Mouse (Mus musculus) heart, postnatal 0 days (tissue): ENCODE data around the gene Vmp1. TPM values are rescaled to one million over a fixed set of nuclear protein-coding genes. Genes with fewer than 3 reads are reported as not detected.
A peak's percentile ranks its signal among the peaks of the same experiment; 100 is the strongest.

Experiments used
- ATAC-seq: fragments of 200-750 bp; cut with Nextera tagmentation; 2 replicates; pipeline ENCODE4 v1.8.0; 2017; ENCODE audit warnings: low read depth, moderate number of reproducible peaks, moderate library complexity; ENCODE audit not compliant: insufficient read depth
- DNase-seq: peaks from one replicate; pipeline ENCODE4 v3.0.0-alpha.2; 2016; ENCODE audit warnings: low spot score
- H3K27ac ChIP-seq: fragments of 300-500 bp; sonication (generic); 2 replicates; pipeline ENCODE4 v1.5.1; 2014; ENCODE audit warnings: low read depth, mild to moderate bottlenecking
- H3K27me3 ChIP-seq: fragments of 300-500 bp; sonication (generic); 2 replicates; pipeline ENCODE4 v1.6.1; 2014; ENCODE audit warnings: low read length, mixed read lengths; ENCODE audit not compliant: control insufficient read depth, insufficient read depth
- H3K36me3 ChIP-seq: fragments of 300-500 bp; sonication (generic); replicated peaks from 2 replicates; pipeline ENCODE4 v1.6.1; 2014; ENCODE audit warnings: low read length, mixed read lengths; ENCODE audit not compliant: control insufficient read depth, insufficient read depth
- H3K4me1 ChIP-seq: fragments of 300-500 bp; sonication (generic); 2 replicates; pipeline ENCODE4 v1.6.1; 2014; ENCODE audit warnings: antibody characterized with exemption; ENCODE audit not compliant: control insufficient read depth, insufficient read depth
- H3K4me2 ChIP-seq: fragments of 300-500 bp; sonication (generic); 2 replicates; pipeline ENCODE4 v1.6.1; 2014; ENCODE audit warnings: low read depth, mild to moderate bottlenecking, low read length, moderate library complexity
- H3K4me3 ChIP-seq: fragments of 300-500 bp; sonication (generic); 2 replicates; pipeline ENCODE4 v1.5.1; 2014; ENCODE audit warnings: low read depth, low read length
- H3K9ac ChIP-seq: fragments of 300-500 bp; sonication (generic); replicated peaks from 2 replicates; pipeline ENCODE4 v1.6.1; 2014; ENCODE audit warnings: low read depth, low read length, mixed read lengths
- H3K9me3 ChIP-seq: fragments of 300-500 bp; sonication (generic); replicated peaks from 2 replicates; pipeline ENCODE4 v1.6.1; 2016; ENCODE audit warnings: low read length; ENCODE audit not compliant: control insufficient read depth
- CTCF ChIP-seq: IDR thresholded peaks from 2 replicates; pipeline ENCODE4 v1.5.1; 2016; ENCODE audit warnings: antibody characterized with exemption, control low read depth, low read depth
- EP300 ChIP-seq: IDR thresholded peaks from 2 replicates; pipeline ENCODE4 v1.6.1; 2016; ENCODE audit warnings: antibody characterized with exemption, low read depth
- WGBS: fragments of 180-500 bp; shearing (Covaris S2); extraction: QIAGEN DNeasy Blood & Tissue Kit; methylation state at CpG from one replicate; pipeline ENCODE4 v1.1.7; 2014; 5-methylcytosine and 5-hydroxymethylcytosine counted together
- polyA plus RNA-seq: library from polyadenylated mRNA; unstranded; fragments of >200 nt; fragmentation: Nextera tagmentation; extraction: Ambion mirVana; gene quantifications from 2 replicates; pipeline ENCODE4 v1.2.1, GENCODE M21; 2015
- total RNA-seq: library from RNA; depleted of rRNA; stranded (reverse); fragments of >200 nt; gene quantifications from 2 replicates; pipeline ENCODE4 v1.2.3, GENCODE M21; 2014; ENCODE audit warnings: low replicate concordance

Gene Vmp1
- total and polyA plus RNA-seq, 2 experiments from 2014 or later, result 48.9 to 77.9 TPM

- no peaks in the 10 kb centered on the region for H3K36me3 ChIP-seq
- no peaks in the 10 kb centered on the region for H3K9me3 ChIP-seq
- H3K27me3 ChIP-seq, result no peaks in the 10 kb centered on the region
- H3K4me2 ChIP-seq, result no peak overlapping the region
- no peak overlapping the region for H3K9ac ChIP-seq
- 79% methylated on average over 5 of the region's 5 CpGs for WGBS
- DNase-seq, result no peak
- H3K4me1 ChIP-seq, result no peaks in the 10 kb centered on the region
- ATAC-seq, result no peak
- H3K4me3 ChIP-seq, result no peak overlapping the region
- TF ChIP-seq CTCF (no peak), EP300 (no peak)
- H3K27ac ChIP-seq, result no peak overlapping the region
These were observed 69.0 kb downstream of the Vmp1 start for GRCm38 (mm10) chr11:86614607-86615006.

DNA sequence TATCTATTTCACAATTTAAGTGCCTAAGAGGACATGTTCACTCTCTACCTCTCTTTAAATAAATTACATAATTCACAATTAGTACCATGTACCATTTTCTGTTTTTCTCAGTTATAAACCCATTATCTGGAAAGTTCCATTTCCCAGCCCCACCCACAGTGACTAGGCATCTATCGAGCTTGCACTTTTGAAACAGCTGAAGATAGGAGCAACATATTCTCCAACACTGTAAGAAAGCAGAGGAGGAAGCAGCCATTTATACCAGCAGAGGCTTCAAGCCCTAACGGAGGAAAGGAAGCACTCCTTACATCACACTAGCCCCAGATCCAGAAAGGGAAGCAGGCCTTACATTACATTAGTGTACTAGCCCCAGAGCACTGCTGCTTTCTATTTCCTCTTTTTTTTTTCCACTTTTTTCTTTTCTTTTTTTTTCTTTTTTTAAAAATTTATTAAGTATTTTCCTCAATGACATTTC lies 69.5 kb downstream of the Vmp1 start:
- no peak for DNase-seq

DNA sequence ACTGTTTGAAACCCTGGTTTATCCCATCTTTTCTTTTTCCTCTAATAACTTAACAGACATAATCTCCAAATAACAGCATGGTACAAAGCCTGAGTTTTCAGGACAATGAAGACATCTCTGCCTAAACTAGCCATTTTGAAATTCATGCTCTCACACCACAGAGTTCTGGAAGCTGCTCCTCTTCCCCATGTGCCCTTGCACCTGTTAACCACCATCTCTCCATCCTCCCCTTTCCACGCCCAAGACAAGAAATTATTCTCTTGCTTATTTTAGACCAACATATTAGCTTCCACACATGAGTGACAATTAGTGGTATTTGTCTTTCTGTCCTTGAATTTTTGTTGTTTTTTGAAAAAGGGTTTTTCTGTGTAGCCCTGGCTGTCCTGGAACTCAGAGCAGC lies 71.6 kb downstream of the Vmp1 start:
- no peak for TF ChIP-seq EP300
- no peak for TF ChIP-seq CTCF
- H3K4me2 ChIP-seq, result no peak overlapping the region
- WGBS, result 97% methylated on average over 1 of the region's 1 CpGs

More for the DNA sequence above, 69.5 kb downstream of the Vmp1 start:
- Histone ChIP-seq H3K27me3 (no peaks in the 10 kb centered on the region), H3K4me2 (no peak overlapping the region), H3K9me3 (no peaks in the 10 kb centered on the region), H3K9ac (no peak overlapping the region), H3K27ac (peak overlapping the region; percentile 30; the same call in 1 of the 2 replicates), H3K36me3 (no peaks in the 10 kb centered on the region), H3K4me3 (no peak overlapping the region), H3K4me1 (no peaks in the 10 kb centered on the region)
- 39% methylated on average over 2 of the region's 2 CpGs for WGBS
- TF ChIP-seq EP300 (no peak), CTCF (no peak)
- no peak for ATAC-seq

DNA sequence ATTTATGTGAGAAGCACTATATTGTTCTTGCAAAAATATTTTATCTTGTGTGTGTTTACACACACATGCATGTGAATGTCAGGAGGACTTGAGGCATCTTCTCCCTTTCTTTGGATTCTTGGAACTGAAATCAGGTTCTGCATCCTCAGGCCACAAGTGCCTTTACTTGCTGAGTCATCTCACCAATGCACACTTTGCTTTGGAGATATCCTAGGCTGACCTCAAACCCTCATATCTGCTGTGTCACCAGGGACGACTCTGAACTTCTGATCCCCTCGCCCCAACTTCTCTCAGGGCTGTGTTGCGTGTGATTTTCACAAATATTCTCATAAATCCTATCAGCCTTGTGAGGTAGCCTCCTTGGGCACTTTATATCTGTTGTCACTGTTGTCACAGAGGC lies 73.4 kb downstream of the Vmp1 start:
- ATAC-seq (no peak), DNase-seq (no peak)
- Histone ChIP-seq H3K27me3 (no peaks in the 10 kb centered on the region), H3K9ac (no peak overlapping the region), H3K9me3 (no peaks in the 10 kb centered on the region), H3K4me1 (no peaks in the 10 kb centered on the region), H3K4me3 (no peak overlapping the region), H3K4me2 (no peak overlapping the region), H3K36me3 (peaks cover 18% of the 10 kb centered on the region), H3K27ac (no peak overlapping the region)
- WGBS, result 67% methylated on average over 3 of the region's 3 CpGs
- no peak for TF ChIP-seq EP300
- no peak for TF ChIP-seq CTCF

More for the DNA sequence above, 71.6 kb downstream of the Vmp1 start:
- ATAC-seq (no peak), DNase-seq (no peak)
- Histone ChIP-seq H3K4me3 (no peak overlapping the region), H3K27me3 (no peaks in the 10 kb centered on the region), H3K9ac (no peak overlapping the region), H3K4me1 (no peaks in the 10 kb centered on the region), H3K36me3 (peaks cover 8% of the 10 kb centered on the region; the same call in 1 of the 2 replicates), H3K9me3 (no peaks in the 10 kb centered on the region), H3K27ac (no peak overlapping the region)

- no peak for TF ChIP-seq EP300
- no peak for TF ChIP-seq CTCF
- H3K36me3 ChIP-seq, result peaks cover 18% of the 10 kb centered on the region
- DNase-seq (no peak), ATAC-seq (no peak)
- H3K27me3 ChIP-seq, result no peaks in the 10 kb centered on the region
- no peak overlapping the region for H3K27ac ChIP-seq
- no peak overlapping the region for H3K9ac ChIP-seq
- H3K4me3 ChIP-seq, result no peak overlapping the region
- H3K9me3 ChIP-seq, result no peaks in the 10 kb centered on the region
- H3K4me2 ChIP-seq, result no peak overlapping the region
- WGBS, result 75% methylated on average over 2 of the region's 2 CpGs
- H3K4me1 ChIP-seq, result no peaks in the 10 kb centered on the region
These were observed 75.8 kb downstream of the Vmp1 start for GRCm38 (mm10) chr11:86607808-86608350.
